Comparison of ENCODE assay signal across 16 mouse cellular contexts in the genomic region with DNA sequence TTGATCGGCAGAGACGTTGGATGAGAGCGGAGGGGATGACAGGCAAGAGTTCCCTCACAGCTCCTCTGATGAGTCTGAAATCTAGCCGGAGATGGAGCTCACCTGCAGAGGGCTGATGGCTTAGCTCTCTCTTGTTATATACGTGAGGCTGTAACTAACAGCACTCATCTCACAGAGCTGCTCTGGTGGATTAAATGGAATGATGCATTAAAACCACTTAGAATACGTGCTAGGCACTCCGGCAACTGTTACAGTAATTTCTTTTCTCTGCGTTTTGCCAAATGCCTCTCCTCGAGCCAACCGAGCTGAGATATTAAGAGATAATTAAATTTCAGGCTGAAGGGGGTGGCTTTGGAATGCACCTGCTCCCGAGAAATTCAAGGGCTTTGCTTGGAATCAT.
DNase-seq lines count a peak whose midpoint lies in the region; ATAC-seq and TF ChIP-seq lines count a peak whose summit lies in the region.
"Had no signal": no experiment of that assay in that cellular context is flagged by ENCODE, and none has a peak within 500 bp of the region (broad histone marks: within the 10 kb centered on the region; RNA-seq: fewer than 3 reads in every experiment).

No protein-coding gene starts in this region.

- no peaks in the 10 kb centered on the region for H3K27me3 ChIP-seq in hindbrain, embryonic 16.5 days (replicated peaks; ENCODE audit: control insufficient read depth, insufficient read depth, low read length)
- no peaks in the 10 kb centered on the region for H3K27me3 ChIP-seq in neural tube, embryonic 14.5 days (ENCODE audit: control insufficient read depth, insufficient read depth, low read length)

- TF ChIP-seq CTCF in layer of hippocampus, adult 2 months (conservative IDR thresholded peaks at IDR 0.05): no peak

- H3K9ac ChIP-seq in hindbrain, embryonic 16.5 days (ENCODE audit: low read depth, low read length): no peak overlapping the region
- H3K9ac ChIP-seq in neural tube, embryonic 14.5 days (replicated peaks; ENCODE audit: low read depth, low read length): no peak overlapping the region
- H3K9ac ChIP-seq: liver, postnatal 0 days had no signal

- no peaks in the 10 kb centered on the region; the same call in 1 of the 2 replicates for H3K9me3 ChIP-seq in hindbrain, embryonic 16.5 days (ENCODE audit: control insufficient read depth, low read length)
- H3K9me3 ChIP-seq in neural tube, embryonic 14.5 days (ENCODE audit: control insufficient read depth, low read length): no peaks in the 10 kb centered on the region

- DNase-seq in cerebellum, adult 9-10 months: peak; percentile 57
- no peak for DNase-seq in cerebellum, postnatal 4 days (ENCODE audit: low spot score in 2 of 2)
- DNase-seq in layer of hippocampus, adult 2 months (ENCODE audit: low spot score in 2 of 2): no peak
- DNase-seq in layer of hippocampus, adult 9-10 months (ENCODE audit: low spot score): no peak
- DNase-seq in right cerebral cortex, postnatal 4 days: no peak
- no peak for DNase-seq in frontal cortex, postnatal 25 days (ENCODE audit: low spot score in 2 of 2)
- DNase-seq: adrenal gland, adult 2 months; cerebellum, adult 8-10 months; gastrocnemius, postnatal 25 days; layer of hippocampus, postnatal 36 days; liver; liver, postnatal 0 days; lung, postnatal 14 days had no signal

- no peaks in the 10 kb centered on the region for H3K36me3 ChIP-seq in hindbrain, embryonic 16.5 days (ENCODE audit: control insufficient read depth, insufficient read depth, low read length)
- no peaks in the 10 kb centered on the region for H3K36me3 ChIP-seq in neural tube, embryonic 14.5 days (ENCODE audit: control insufficient read depth, insufficient read depth, low read length)

- 0 out of 2 replicates have a peak overlapping the region, but pooled peaks have one; percentile 28 for H3K27ac ChIP-seq in layer of hippocampus, adult 2 months
- H3K27ac ChIP-seq in hindbrain, embryonic 16.5 days (ENCODE audit: low read depth, low read length): no peak overlapping the region
- peak overlapping the region; percentile 64 for H3K27ac ChIP-seq in neural tube, embryonic 14.5 days (ENCODE audit: low read depth, low read length)

- no peak overlapping the region for H3K4me3 ChIP-seq in layer of hippocampus, adult 2 months
- H3K4me3 ChIP-seq in hindbrain, embryonic 16.5 days (ENCODE audit: low read length): no peak overlapping the region
- no peak overlapping the region for H3K4me3 ChIP-seq in neural tube, embryonic 14.5 days (ENCODE audit: low read depth, low read length)

- peak overlapping the region; percentile 1; the same call in 1 of the 2 replicates for H3K4me2 ChIP-seq in hindbrain, embryonic 16.5 days (ENCODE audit: low read length)
- peak overlapping the region; percentile 18; the same call in 1 of the 2 replicates for H3K4me2 ChIP-seq in neural tube, embryonic 14.5 days (ENCODE audit: low read depth, low read length)

- peak; percentile 50; the same call in 1 of the 2 replicates for ATAC-seq in hindbrain, embryonic 16.5 days
- ATAC-seq in neural tube, embryonic 14.5 days (ENCODE audit: low read depth): no peak
- ATAC-seq: inflammation-experienced regulatory T-cells, adult 6 months; liver, postnatal 0 days had no signal

- peaks cover 15% of the 10 kb centered on the region for H3K4me1 ChIP-seq in hindbrain, embryonic 16.5 days (ENCODE audit: control insufficient read depth, insufficient read depth, low read depth, low read length)
- peaks cover 13% of the 10 kb centered on the region for H3K4me1 ChIP-seq in neural tube, embryonic 14.5 days (ENCODE audit: control insufficient read depth, insufficient read depth, low read length)

- 44% methylated on average over 11 of the region's 11 CpGs for WGBS in hindbrain, embryonic 16.5 days
- WGBS in neural tube, embryonic 14.5 days: 41% methylated on average over 11 of the region's 11 CpGs
